Mouse (Mus musculus): Measurements from ENCODE around the gene Glo1. TPM values are rescaled to one million over a fixed set of nuclear protein-coding genes. Genes with fewer than 3 reads are reported as not detected.

The Glo1 gene
- total RNA-seq, 2 experiments from 2014 or later = 107 to 121 TPM

GRCm38 (mm10) chr17:30582313-30582712 is 44.4 kb downstream of the Glo1 start:
- intact Hi-C loops (cut with DNase I) = no loop called here
- DNase-seq = no peak

GRCm38 (mm10) chr17:30581201-30581600 is 45.5 kb downstream of the Glo1 start:
- intact Hi-C loops (cut with DNase I) = no loop called here
- DNase-seq = no peak

GRCm38 (mm10) chr17:30580781-30581180 is 45.9 kb downstream of the Glo1 start:
- no peak for DNase-seq
- intact Hi-C loops (cut with DNase I) = no loop called here

- intact Hi-C loops (cut with DNase I) = no loop called here
- no peak for DNase-seq
Observed at GRCm38 (mm10) chr17:30576946-30577345, 49.7 kb downstream of the Glo1 start.

GRCm38 (mm10) chr17:30575941-30576773 is 50.5 kb downstream of the Glo1 start, which contains the start of gene Btbd9:
TSS of gene Btbd9 (minus strand) at chr17:30576488.
- peak; percentile 92 for DNase-seq
- intact Hi-C loops (cut with DNase I) = no loop called here

GRCm38 (mm10) chr17:30575121-30575904 is 51.4 kb downstream of the Glo1 start:
- intact Hi-C loops (cut with DNase I) = no loop called here
- DNase-seq = no peak

GRCm38 (mm10) chr17:30574783-30575075 is 51.9 kb downstream of the Glo1 start:
- no peak for DNase-seq
- intact Hi-C loops (cut with DNase I) = no loop called here

GRCm38 (mm10) chr17:30573990-30574782 is 52.5 kb downstream of the Glo1 start:
- DNase-seq = peak; percentile 15
- intact Hi-C loops (cut with DNase I) = no loop called here

GRCm38 (mm10) chr17:30570971-30571370 is 55.7 kb downstream of the Glo1 start:
- no peak for DNase-seq
- intact Hi-C loops (cut with DNase I) = no loop called here

GRCm38 (mm10) chr17:30570173-30570572 is 56.5 kb downstream of the Glo1 start:
- no peak for DNase-seq

GRCm38 (mm10) chr17:30568473-30568872 is 58.2 kb downstream of the Glo1 start:
- intact Hi-C loops (cut with DNase I) = no loop called here
- DNase-seq = no peak

More at GRCm38 (mm10) chr17:30570173-30570572, 56.5 kb downstream of the Glo1 start:
- intact Hi-C loops (cut with DNase I) = no loop called here

GRCm38 (mm10) chr17:30564971-30565370 is 61.7 kb downstream of the Glo1 start:
- DNase-seq = no peak
- intact Hi-C loops (cut with DNase I) = no loop called here

GRCm38 (mm10) chr17:30564407-30564806 is 62.3 kb downstream of the Glo1 start:
- no peak for DNase-seq
- intact Hi-C loops (cut with DNase I) = no loop called here

- intact Hi-C loops (cut with DNase I) = no loop called here
- DNase-seq = no peak
Observed at GRCm38 (mm10) chr17:30563484-30564075, 63.1 kb downstream of the Glo1 start.

GRCm38 (mm10) chr17:30562770-30563169 is 63.9 kb downstream of the Glo1 start:
- intact Hi-C loops (cut with DNase I) = no loop called here
- DNase-seq = no peak

GRCm38 (mm10) chr17:30559536-30559935 is 67.1 kb downstream of the Glo1 start:
- intact Hi-C loops (cut with DNase I) = no loop called here
- peak; percentile 57 for DNase-seq

- no peak for DNase-seq
- intact Hi-C loops (cut with DNase I) = no loop called here
Observed at GRCm38 (mm10) chr17:30558623-30559022, 68.0 kb downstream of the Glo1 start.

GRCm38 (mm10) chr17:30556512-30556911 is 70.2 kb downstream of the Glo1 start:
- intact Hi-C loops (cut with DNase I) = no loop called here
- no peak for DNase-seq

- DNase-seq = no peak
- intact Hi-C loops (cut with DNase I) = no loop called here
Observed at GRCm38 (mm10) chr17:30553027-30553937, 73.4 kb downstream of the Glo1 start.

- intact Hi-C loops (cut with DNase I) = no loop called here
- DNase-seq = no peak
Observed at GRCm38 (mm10) chr17:30550774-30551107, 75.9 kb downstream of the Glo1 start.
